Mouse (Mus musculus) frontal cortex, adult 2 months (tissue): ENCODE measurements around the gene Defb19. TPM values are rescaled to one million over a fixed set of nuclear protein-coding genes. Genes with fewer than 3 reads are reported as not detected.

Experiments
- DNase-seq, 2 experiments: peaks; one replicate each; pipeline ENCODE4 v3.0.0; 2022; ENCODE audit warnings: low spot score in 1 of 2; ENCODE audit errors: extremely low spot score in 1 of 2
- polyA plus RNA-seq: library from polyadenylated mRNA; depleted of rRNA; stranded (reverse); fragments of >200 nt; gene quantifications from 2 replicates; pipeline ENCODE4 v1.2.3, GENCODE M21; 2012; rRNA removed

The Defb19 gene
- not detected in 2 replicates for polyA plus RNA-seq

GRCm38 (mm10) chr2:152580107-152580506 lies at the start of gene Defb19:
Defb19 (minus strand) TSS chr2:152580312.
- no peak for DNase-seq

GRCm38 (mm10) chr2:152629904-152630303 lies 49.8 kb upstream of the Defb19 start:
- DNase-seq: no peak

GRCm38 (mm10) chr2:152629239-152629638 lies 49.1 kb upstream of the Defb19 start:
- no peak for DNase-seq

GRCm38 (mm10) chr2:152628066-152628465 lies 48.0 kb upstream of the Defb19 start:
- no peak for DNase-seq

GRCm38 (mm10) chr2:152626774-152627591 lies 46.9 kb upstream of the Defb19 start, which contains the start of gene Rem1:
Rem1 (plus strand) TSS chr2:152626951.
- DNase-seq: no peak

- DNase-seq: no peak
Measured at GRCm38 (mm10) chr2:152625256-152625655, 45.1 kb upstream of the Defb19 start.

- no peak for DNase-seq
Measured at GRCm38 (mm10) chr2:152624566-152624965, 44.5 kb upstream of the Defb19 start.

- DNase-seq: no peak
Measured at GRCm38 (mm10) chr2:152622953-152623352, 42.8 kb upstream of the Defb19 start, which contains the start of gene Defb25. Defb25 (minus strand) TSS chr2:152623053.

GRCm38 (mm10) chr2:152622151-152622550 lies 42.0 kb upstream of the Defb19 start:
- no peak for DNase-seq

GRCm38 (mm10) chr2:152620367-152621134 lies 40.4 kb upstream of the Defb19 start:
- peak in 1 of 2 experiments; percentile 50 for DNase-seq

GRCm38 (mm10) chr2:152617374-152617773 lies 37.3 kb upstream of the Defb19 start:
- no peak for DNase-seq

GRCm38 (mm10) chr2:152616470-152616869 lies 36.4 kb upstream of the Defb19 start:
- DNase-seq: no peak

- DNase-seq: peak; percentile 21 to 86
Measured at GRCm38 (mm10) chr2:152615563-152615962, 35.5 kb upstream of the Defb19 start.

GRCm38 (mm10) chr2:152612193-152612592 lies 32.1 kb upstream of the Defb19 start:
- no peak for DNase-seq

- no peak for DNase-seq
Measured at GRCm38 (mm10) chr2:152608719-152609118, 28.6 kb upstream of the Defb19 start.

- DNase-seq: no peak
Measured at GRCm38 (mm10) chr2:152607746-152608145, 27.6 kb upstream of the Defb19 start.

GRCm38 (mm10) chr2:152604057-152604456 lies 23.9 kb upstream of the Defb19 start, which contains the start of gene Defb36:
Defb36 (plus strand) TSS chr2:152604327.
- DNase-seq: peak in 1 of 2 experiments; percentile 56

- DNase-seq: no peak
Measured at GRCm38 (mm10) chr2:152601275-152601960, 21.3 kb upstream of the Defb19 start.

- DNase-seq: no peak
Measured at GRCm38 (mm10) chr2:152600076-152600475, 20.0 kb upstream of the Defb19 start.

GRCm38 (mm10) chr2:152599299-152599698 lies 19.2 kb upstream of the Defb19 start, which contains the start of gene Defb45:
Defb45 (minus strand) TSS chr2:152599399.
- no peak for DNase-seq

- DNase-seq: no peak
Measured at GRCm38 (mm10) chr2:152589021-152589420, 8.9 kb upstream of the Defb19 start.
